Mouse (Mus musculus): ENCODE measurements around the gene Sap30bp. TPM values are rescaled to one million over a fixed set of nuclear protein-coding genes. Genes with fewer than 3 reads are reported as not detected.

Sap30bp gene
- 30.1 TPM for polyA plus RNA-seq (2017; shearing (Covaris generic))

GRCm38 (mm10) chr11:115933108-115933746, at the start of gene Sap30bp, which contains the start of gene Recql5:
TSS of gene Sap30bp (plus strand) at chr11:115933282.
TSS of gene Recql5 (minus strand) at chr11:115933477.

GRCm38 (mm10) chr11:115899486-115900266, 33.4 kb upstream of the Sap30bp start, which contains the start of gene Smim5:
TSS of gene Smim5 (plus strand) at chr11:115899966.

GRCm38 (mm10) chr11:115911632-115912376, 21.3 kb upstream of the Sap30bp start, which contains the start of gene Smim6:
TSS of gene Smim6 (plus strand) at chr11:115912017.

GRCm38 (mm10) chr11:115974309-115975082, 41.4 kb downstream of the Sap30bp start, which contains the start of gene Itgb4:
TSS of gene Itgb4 (plus strand) at chr11:115974709.

GRCm38 (mm10) chr11:116012262-116012947, 79.3 kb downstream of the Sap30bp start, which contains the start of gene Galk1:
TSS of gene Galk1 (minus strand) at chr11:116012719.

Other genes starting within 250 kb of the Sap30bp start
- 232 TPM for gene Grb2, start 224.7 kb upstream of the Sap30bp start, polyA plus RNA-seq (2017; shearing (Covaris generic))
- gene Tmem94, start 167.8 kb upstream of the Sap30bp start, polyA plus RNA-seq (2017; shearing (Covaris generic)), result 26.1 TPM
- gene Caskin2, start 119.6 kb upstream of the Sap30bp start, polyA plus RNA-seq (2017; shearing (Covaris generic)), result 1.9 TPM
- gene Tsen54, start 118.6 kb upstream of the Sap30bp start, polyA plus RNA-seq (2017; shearing (Covaris generic)), result 23.9 TPM
- 29.2 TPM for gene Llgl2, start 109.2 kb upstream of the Sap30bp start, polyA plus RNA-seq (2017; shearing (Covaris generic))
- gene Myo15b, start 74.9 kb upstream of the Sap30bp start, polyA plus RNA-seq (2017; shearing (Covaris generic)), result 0.07 TPM
- gene Smim5, start 33.3 kb upstream of the Sap30bp start, polyA plus RNA-seq (2017; shearing (Covaris generic)), result 0.60 TPM
- 0.52 TPM for gene Smim6, start 21.3 kb upstream of the Sap30bp start, polyA plus RNA-seq (2017; shearing (Covaris generic))
- 9.4 TPM for gene Recql5, start 195 bp downstream of the Sap30bp start, polyA plus RNA-seq (2017; shearing (Covaris generic))
- not detected for gene Itgb4, start 41.4 kb downstream of the Sap30bp start, polyA plus RNA-seq (2017; shearing (Covaris generic))
- gene Galk1, start 79.4 kb downstream of the Sap30bp start, polyA plus RNA-seq (2017; shearing (Covaris generic)), result 16.1 TPM
- gene H3f3b, start 94.7 kb downstream of the Sap30bp start, polyA plus RNA-seq (2017; shearing (Covaris generic)), result 2,052 TPM
- 35.8 TPM for gene Unk, start 97.0 kb downstream of the Sap30bp start, polyA plus RNA-seq (2017; shearing (Covaris generic))
- gene Unc13d, start 144.7 kb downstream of the Sap30bp start, polyA plus RNA-seq (2017; shearing (Covaris generic)), result 80.3 TPM
- gene Wbp2, start 153.7 kb downstream of the Sap30bp start, polyA plus RNA-seq (2017; shearing (Covaris generic)), result 312 TPM
- gene Trim47, start 193.9 kb downstream of the Sap30bp start, polyA plus RNA-seq (2017; shearing (Covaris generic)), result 0.50 TPM
- 12.1 TPM for gene Trim65, start 197.8 kb downstream of the Sap30bp start, polyA plus RNA-seq (2017; shearing (Covaris generic))
- 73.9 TPM for gene Mrpl38, start 205.6 kb downstream of the Sap30bp start, polyA plus RNA-seq (2017; shearing (Covaris generic))
- gene Fbf1, start 234.9 kb downstream of the Sap30bp start, polyA plus RNA-seq (2017; shearing (Covaris generic)), result 6.1 TPM

Data from effector memory CD4-positive, alpha-beta T cell, adult 5 months (primary cell).